ENCODE assay signal across 14 mouse cellular contexts in genomic region chr19:8683627-8684026, GRCm38 (mm10). TPM values are rescaled to one million over a fixed set of nuclear protein-coding genes. Genes with fewer than 3 reads are reported as not detected.
A peak's percentile ranks its signal among the peaks of the same experiment; 100 is the strongest.
DNase-seq lines count a peak whose midpoint lies in the region; ATAC-seq and TF ChIP-seq lines count a peak whose summit lies in the region.
"Had no signal": no experiment of that assay in that cellular context is flagged by ENCODE, and none has a peak within 500 bp of the region (broad histone marks: within the 10 kb centered on the region; RNA-seq: fewer than 3 reads in every experiment).

No protein-coding gene starts in this region.

- no peak overlapping the region for H3K4me3 ChIP-seq in layer of hippocampus, adult 2 months
- H3K4me3 ChIP-seq in midbrain, embryonic 11.5 days (ENCODE audit: low read depth, low read length), result no peak overlapping the region
- no peak overlapping the region for H3K4me3 ChIP-seq in midbrain, postnatal 0 days (ENCODE audit: low read depth, low read length)
- no peak overlapping the region for H3K4me3 ChIP-seq in cortical plate, adult 2 months (ENCODE audit: insufficient read depth, low read length)
- H3K4me3 ChIP-seq in gastrocnemius, adult 2 months, result no peak overlapping the region
- H3K4me3 ChIP-seq: embryonic facial prominence, embryonic 13.5 days; embryonic facial prominence, embryonic 15.5 days; erythroblast, embryonic 14.5 days; forebrain, embryonic 10.5 days; forebrain, embryonic 12.5 days had no signal

- 0 out of 2 replicates have a peak, but pooled peaks cover 3% of the 10 kb centered on the region for H3K4me1 ChIP-seq in midbrain, embryonic 11.5 days (ENCODE audit: control insufficient read depth, insufficient read depth, low read length)
- no peaks in the 10 kb centered on the region for H3K4me1 ChIP-seq in midbrain, postnatal 0 days (ENCODE audit: insufficient read depth, low read length)
- H3K4me1 ChIP-seq in cortical plate, adult 2 months (ENCODE audit: control insufficient read depth, insufficient read depth, low read length), result peaks cover 5% of the 10 kb centered on the region

- intact Hi-C loops in gastrocnemius, adult 2 months (cut with DNase I), result loop anchor here (1.0 kb wide), 1 partner anchor 105 kb away; no protein-coding TSS in a partner anchor

- ATAC-seq in midbrain, embryonic 11.5 days (ENCODE audit: low FRiP score), result no peak
- ATAC-seq in midbrain, postnatal 0 days (ENCODE audit: low FRiP score), result no peak

- WGBS in midbrain, embryonic 11.5 days, result 68% methylated on average over 2 of the region's 2 CpGs
- WGBS in midbrain, postnatal 0 days, result 66% methylated on average over 2 of the region's 2 CpGs

- TF ChIP-seq CTCF in layer of hippocampus, adult 2 months (conservative IDR thresholded peaks at IDR 0.05), result no peak
- no peak for TF ChIP-seq CTCF in midbrain, postnatal 0 days (IDR thresholded peaks at IDR 0.05)
- TF ChIP-seq CTCF in cortical plate, adult 2 months (IDR thresholded peaks at IDR 0.05; ENCODE audit: extremely low read depth, insufficient read depth, low read length), result no peak
- no peak for TF ChIP-seq CTCF in gastrocnemius, adult 2 months (IDR thresholded peaks at IDR 0.05)

- H3K27me3 ChIP-seq in midbrain, embryonic 11.5 days (ENCODE audit: control insufficient read depth, insufficient read depth, low read length), result no peaks in the 10 kb centered on the region
- H3K27me3 ChIP-seq in midbrain, postnatal 0 days (ENCODE audit: insufficient read depth, low read length), result no peaks in the 10 kb centered on the region
- H3K27me3 ChIP-seq: embryonic facial prominence, embryonic 15.5 days; forebrain, embryonic 12.5 days had no signal

- peak in 1 of 2 experiments; percentile 20 for DNase-seq in layer of hippocampus, adult 2 months (ENCODE audit: low spot score in 2 of 2)
- no peak for DNase-seq in layer of hippocampus, adult 9-11 months
- peak; percentile 26 for DNase-seq in midbrain, embryonic 11.5 days (ENCODE audit: low spot score, missing footprints)
- DNase-seq in midbrain, postnatal 0 days (ENCODE audit: low spot score), result no peak
- DNase-seq in gastrocnemius, adult 2 months, result no peak
- DNase-seq: cerebellum, adult 11-12 months had no signal

- no peaks in the 10 kb centered on the region for H3K36me3 ChIP-seq in midbrain, embryonic 11.5 days (ENCODE audit: control insufficient read depth, insufficient read depth, low read length)
- no peaks in the 10 kb centered on the region for H3K36me3 ChIP-seq in midbrain, postnatal 0 days (ENCODE audit: insufficient read depth, low read length)
- H3K36me3 ChIP-seq: embryonic facial prominence, embryonic 13.5 days; embryonic facial prominence, embryonic 15.5 days; forebrain, embryonic 10.5 days; forebrain, embryonic 12.5 days had no signal

- H3K9me3 ChIP-seq in midbrain, embryonic 11.5 days (ENCODE audit: control insufficient read depth, low read length), result no peaks in the 10 kb centered on the region
- H3K9me3 ChIP-seq in midbrain, postnatal 0 days (ENCODE audit: low read length), result no peaks in the 10 kb centered on the region
- H3K9me3 ChIP-seq: embryonic facial prominence, embryonic 13.5 days; embryonic facial prominence, embryonic 15.5 days; forebrain, embryonic 10.5 days; forebrain, embryonic 12.5 days had no signal

- peak; percentile 51; the same call in 1 of the 2 replicates for TF ChIP-seq POLR2A in cortical plate, adult 2 months (IDR thresholded peaks at IDR 0.05; ENCODE audit: extremely low read depth, insufficient read depth, low read length)

- no peak overlapping the region for H3K9ac ChIP-seq in midbrain, embryonic 11.5 days (ENCODE audit: low read length)
- H3K9ac ChIP-seq in midbrain, postnatal 0 days (replicated peaks; ENCODE audit: low read length, poor library complexity, severe bottlenecking), result no peak overlapping the region
- H3K9ac ChIP-seq: embryonic facial prominence, embryonic 13.5 days; embryonic facial prominence, embryonic 15.5 days; forebrain, embryonic 12.5 days had no signal

- H3K27ac ChIP-seq in layer of hippocampus, adult 2 months, result peak overlapping the region; percentile 82
- H3K27ac ChIP-seq in midbrain, embryonic 11.5 days (ENCODE audit: low read depth, low read length), result no peak overlapping the region
- no peak overlapping the region for H3K27ac ChIP-seq in midbrain, postnatal 0 days (ENCODE audit: low read depth, low read length)
- H3K27ac ChIP-seq in cortical plate, adult 2 months (ENCODE audit: insufficient read depth, low read length), result no peak overlapping the region
- no peak overlapping the region for H3K27ac ChIP-seq in gastrocnemius, adult 2 months
- H3K27ac ChIP-seq: embryonic facial prominence, embryonic 13.5 days; embryonic facial prominence, embryonic 15.5 days; forebrain, embryonic 10.5 days; forebrain, embryonic 12.5 days had no signal

- H3K4me2 ChIP-seq in midbrain, embryonic 11.5 days, result no peak overlapping the region
- H3K4me2 ChIP-seq in midbrain, postnatal 0 days (ENCODE audit: low read depth, low read length, poor library complexity, severe bottlenecking), result no peak overlapping the region
- H3K4me2 ChIP-seq: embryonic facial prominence, embryonic 13.5 days; embryonic facial prominence, embryonic 15.5 days; forebrain, embryonic 12.5 days had no signal

RNA-seq across cellular contexts. Expression of gene Chrm1, which starts 20.0 kb away (rescaled TPM):
- total RNA-seq in layer of hippocampus, adult 2 months (2021), result 100 to 1,000 TPM; 179 to 190 TPM
- polyA plus RNA-seq in midbrain, embryonic 11.5 days (2014; fragmentation: Nextera tagmentation; extraction: Ambion mirVana), result 0.04 TPM in 2 replicates
- 1.3 and 1.9 TPM in 2 replicates for total RNA-seq in midbrain, postnatal 0 days (2014; rRNA removed)
- polyA plus RNA-seq in midbrain, postnatal 0 days (2015; fragmentation: Nextera tagmentation; extraction: Ambion mirVana), result 1.0 and 1.1 TPM in 2 replicates
- polyA plus RNA-seq in cortical plate, adult 2 months (2012; rRNA removed), result 109 and 117 TPM in 2 replicates
- total RNA-seq in gastrocnemius, adult 2 months (2021), result not detected
- polyA plus RNA-seq: C2C12; erythroblast, embryonic 14.5 days; forebrain, embryonic 10.5 days had no signal

RNA-seq across cellular contexts. Expression of gene Slc3a2, which starts 39.5 kb away (rescaled TPM):
- 100 to 1,000 TPM; 149 to 151 TPM for total RNA-seq in layer of hippocampus, adult 2 months (2021)
- 139 and 142 TPM in 2 replicates for polyA plus RNA-seq in midbrain, embryonic 11.5 days (2014; fragmentation: Nextera tagmentation; extraction: Ambion mirVana)
- total RNA-seq in midbrain, postnatal 0 days (2014; rRNA removed), result 111 and 133 TPM in 2 replicates
- polyA plus RNA-seq in midbrain, postnatal 0 days (2015; fragmentation: Nextera tagmentation; extraction: Ambion mirVana), result 212 and 223 TPM in 2 replicates
- polyA plus RNA-seq in cortical plate, adult 2 months (2012; rRNA removed), result 200 TPM in 2 replicates
- 10 to 100 TPM; 33.9 to 35.1 TPM for total RNA-seq in gastrocnemius, adult 2 months (2021)

RNA-seq across cellular contexts. Expression of gene Wdr74, which starts 52.0 kb away (rescaled TPM):
- 10 to 100 TPM; 47.4 to 55.0 TPM for total RNA-seq in layer of hippocampus, adult 2 months (2021)
- polyA plus RNA-seq in midbrain, embryonic 11.5 days (2014; fragmentation: Nextera tagmentation; extraction: Ambion mirVana), result 74.2 and 83.7 TPM in 2 replicates
- 50.9 and 65.7 TPM in 2 replicates for total RNA-seq in midbrain, postnatal 0 days (2014; rRNA removed)
- polyA plus RNA-seq in midbrain, postnatal 0 days (2015; fragmentation: Nextera tagmentation; extraction: Ambion mirVana), result 85.9 and 88.2 TPM in 2 replicates
- polyA plus RNA-seq in cortical plate, adult 2 months (2012; rRNA removed), result 50.2 and 51.3 TPM in 2 replicates
- total RNA-seq in gastrocnemius, adult 2 months (2021), result 10 to 100 TPM; 15.4 to 16.4 TPM

RNA-seq across cellular contexts. Expression of gene 1700092M07Rik, which starts 56.9 kb away (rescaled TPM):
- 1 to 10 TPM; 1.5 to 3.4 TPM for total RNA-seq in layer of hippocampus, adult 2 months (2021)
- 1.5 and 2.7 TPM in 2 replicates for polyA plus RNA-seq in midbrain, embryonic 11.5 days (2014; fragmentation: Nextera tagmentation; extraction: Ambion mirVana)
- total RNA-seq in midbrain, postnatal 0 days (2014; rRNA removed), result not detected in 2 replicates
- 0.64 TPM in 1 of 2 replicates, not detected in the other for polyA plus RNA-seq in midbrain, postnatal 0 days (2015; fragmentation: Nextera tagmentation; extraction: Ambion mirVana)
- polyA plus RNA-seq in cortical plate, adult 2 months (2012; rRNA removed), result 0.59 TPM in 1 of 2 replicates, not detected in the other
- total RNA-seq in gastrocnemius, adult 2 months (2021), result not detected
- polyA plus RNA-seq: adrenal gland, adult 2 months; erythroblast, embryonic 14.5 days had no signal

RNA-seq across cellular contexts. Expression of gene Stx5a, which starts 57.6 kb away (rescaled TPM):
- 10 to 100 TPM; 69.5 to 78.4 TPM for total RNA-seq in layer of hippocampus, adult 2 months (2021)
- polyA plus RNA-seq in midbrain, embryonic 11.5 days (2014; fragmentation: Nextera tagmentation; extraction: Ambion mirVana), result 85.6 and 94.7 TPM in 2 replicates
- 112 and 147 TPM in 2 replicates for total RNA-seq in midbrain, postnatal 0 days (2014; rRNA removed)
- 104 and 106 TPM in 2 replicates for polyA plus RNA-seq in midbrain, postnatal 0 days (2015; fragmentation: Nextera tagmentation; extraction: Ambion mirVana)
- polyA plus RNA-seq in cortical plate, adult 2 months (2012; rRNA removed), result 106 and 109 TPM in 2 replicates
- total RNA-seq in gastrocnemius, adult 2 months (2021), result 10 to 100 TPM; 20.8 to 22.1 TPM

Comparison
In these comparisons a context has a peak if more than half of its experiments do, and no peak if none do; other contexts are left out.
1. RNA of gene Chrm1, which starts 20.0 kb away (total RNA-seq): 179 to 190 TPM in layer of hippocampus, adult 2 months; 1.3 to 1.9 TPM in midbrain, postnatal 0 days and not detected in gastrocnemius, adult 2 months; every median in the first group is over 10 times any median in the second.